Mouse (Mus musculus): ENCODE results near the gene G430095P16Rik. TPM values are rescaled to one million over a fixed set of nuclear protein-coding genes. Genes with fewer than 3 reads are reported as not detected.

The G430095P16Rik gene
- polyA plus RNA-seq, 1 experiment from 2014 or later: 0.84 TPM

DNA sequence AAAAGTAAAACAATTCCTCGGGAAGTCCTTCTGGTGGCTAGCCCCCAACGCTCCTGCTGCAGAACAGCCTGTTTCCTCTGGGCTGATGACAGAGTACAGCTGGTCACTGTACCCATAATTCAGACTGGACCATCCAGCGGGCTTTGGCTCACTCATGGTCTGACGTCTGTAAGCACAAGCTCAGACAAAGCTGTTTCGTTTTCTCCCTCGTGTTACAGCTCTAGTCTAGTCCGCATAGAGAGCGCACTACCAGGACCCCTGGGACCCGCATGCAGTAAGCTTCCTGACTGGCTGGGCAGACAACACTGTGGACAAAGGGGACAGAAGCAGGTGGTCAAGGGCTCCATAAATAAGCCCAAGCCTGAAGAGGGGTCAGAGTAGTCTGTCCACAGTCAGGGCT, 43.6 kb downstream of the G430095P16Rik start:
- 50% methylated on average over 9 of the region's 9 CpGs for WGBS

DNA sequence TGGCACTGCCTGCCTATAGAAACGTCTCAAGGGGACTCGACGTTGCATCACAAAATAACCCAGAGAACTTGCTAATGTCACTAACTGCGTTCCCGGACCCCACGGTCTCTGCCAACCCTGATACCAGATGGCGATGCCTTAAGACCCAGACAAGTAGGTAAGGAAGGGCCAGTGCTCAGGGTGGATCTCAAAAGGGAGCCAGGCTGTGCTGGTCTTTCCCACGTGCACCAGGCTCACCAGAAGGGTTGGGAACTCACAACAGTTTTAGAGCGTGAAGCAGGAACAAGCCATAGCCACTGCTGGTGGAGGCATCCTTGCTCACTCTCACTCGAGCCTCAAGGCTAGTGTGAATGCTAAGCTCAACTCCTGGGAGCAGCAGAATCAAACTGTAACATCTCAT, 44.4 kb downstream of the G430095P16Rik start:
- Histone ChIP-seq H3K9ac (ENCODE audit: low read length) (no peak overlapping the region), H3K4me3 (ENCODE audit: low read depth, low read length) (no peak overlapping the region), H3K9me3 (ENCODE audit: control insufficient read depth, low read length) (no peaks in the 10 kb centered on the region), H3K27me3 (ENCODE audit: control insufficient read depth, insufficient read depth, low read length) (peaks cover 88% of the 10 kb centered on the region), H3K4me1 (ENCODE audit: control insufficient read depth, insufficient read depth, low read length) (peaks cover 12% of the 10 kb centered on the region), H3K4me2 (ENCODE audit: low read depth) (no peak overlapping the region), H3K27ac (ENCODE audit: low read depth, low read length) (no peak overlapping the region), H3K36me3 (ENCODE audit: control insufficient read depth, insufficient read depth, low read length) (no peaks in the 10 kb centered on the region)
- ATAC-seq (ENCODE audit: insufficient read depth, low FRiP score, low TSS enrichment) (no peak), DNase-seq (ENCODE audit: low spot score) (no peak)
- WGBS: 81% methylated on average over 10 of the region's 10 CpGs

More for the DNA sequence above, 43.6 kb downstream of the G430095P16Rik start:
- H3K9me3 ChIP-seq (ENCODE audit: control insufficient read depth, low read length): no peaks in the 10 kb centered on the region
- no peak overlapping the region for H3K4me3 ChIP-seq (ENCODE audit: low read depth, low read length)
- ATAC-seq (ENCODE audit: insufficient read depth, low FRiP score, low TSS enrichment) (no peak), DNase-seq (ENCODE audit: low spot score) (no peak)
- no peak overlapping the region for H3K27ac ChIP-seq (ENCODE audit: low read depth, low read length)
- no peak overlapping the region for H3K4me2 ChIP-seq (ENCODE audit: low read depth)
- H3K9ac ChIP-seq (ENCODE audit: low read length): no peak overlapping the region
- H3K36me3 ChIP-seq (ENCODE audit: control insufficient read depth, insufficient read depth, low read length): no peaks in the 10 kb centered on the region
- H3K4me1 ChIP-seq (ENCODE audit: control insufficient read depth, insufficient read depth, low read length): peaks cover 12% of the 10 kb centered on the region
- H3K27me3 ChIP-seq (ENCODE audit: control insufficient read depth, insufficient read depth, low read length): peaks cover 82% of the 10 kb centered on the region

DNA sequence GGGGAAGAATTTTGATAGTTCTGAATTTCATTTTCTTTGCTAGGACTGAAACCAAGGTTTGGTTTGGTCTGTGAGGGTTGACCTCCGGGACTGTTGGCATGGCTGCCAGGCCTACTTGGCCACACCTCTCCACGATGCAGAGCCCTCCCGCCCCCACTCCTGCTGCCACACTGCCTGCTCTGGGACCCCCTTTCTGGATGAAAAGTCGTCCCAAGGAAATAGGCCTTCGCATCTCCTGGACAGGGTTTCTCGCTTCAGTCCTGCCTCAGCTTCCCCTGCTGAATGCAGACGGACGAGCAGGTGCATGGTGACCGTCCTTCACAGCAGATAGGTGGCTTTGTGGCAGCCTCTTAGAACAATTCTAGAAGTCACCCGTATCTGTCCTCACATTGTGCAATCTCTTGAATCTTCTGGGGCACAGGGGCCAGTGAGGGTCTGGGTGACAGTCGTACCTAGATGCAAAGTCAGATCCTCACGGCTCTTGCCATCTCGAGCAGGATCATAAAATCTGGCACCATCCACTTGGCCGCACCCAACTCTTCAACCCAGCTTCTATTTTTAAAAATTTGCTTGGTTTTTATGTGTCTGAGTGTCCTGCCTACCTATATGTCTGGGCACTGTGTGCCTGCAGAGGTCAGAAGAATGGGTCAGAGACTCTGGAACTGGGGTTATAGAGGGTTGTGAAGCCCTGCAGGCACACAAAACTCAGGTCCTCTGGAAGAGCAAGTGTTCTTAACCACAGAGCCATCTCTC, 45.7 kb downstream of the G430095P16Rik start:
- Histone ChIP-seq H3K36me3 (ENCODE audit: control insufficient read depth, insufficient read depth, low read length) (no peaks in the 10 kb centered on the region), H3K4me1 (ENCODE audit: control insufficient read depth, insufficient read depth, low read length) (peaks cover 12% of the 10 kb centered on the region), H3K27ac (ENCODE audit: low read depth, low read length) (no peak overlapping the region), H3K27me3 (ENCODE audit: control insufficient read depth, insufficient read depth, low read length) (peaks cover 89% of the 10 kb centered on the region), H3K9me3 (ENCODE audit: control insufficient read depth, low read length) (no peaks in the 10 kb centered on the region), H3K9ac (ENCODE audit: low read length) (no peak overlapping the region), H3K4me3 (ENCODE audit: low read depth, low read length) (no peak overlapping the region), H3K4me2 (ENCODE audit: low read depth) (no peak overlapping the region)
- ATAC-seq (ENCODE audit: insufficient read depth, low FRiP score, low TSS enrichment) (no peak), DNase-seq (ENCODE audit: low spot score) (no peak)
- 89% methylated on average over 14 of the region's 14 CpGs for WGBS

DNA sequence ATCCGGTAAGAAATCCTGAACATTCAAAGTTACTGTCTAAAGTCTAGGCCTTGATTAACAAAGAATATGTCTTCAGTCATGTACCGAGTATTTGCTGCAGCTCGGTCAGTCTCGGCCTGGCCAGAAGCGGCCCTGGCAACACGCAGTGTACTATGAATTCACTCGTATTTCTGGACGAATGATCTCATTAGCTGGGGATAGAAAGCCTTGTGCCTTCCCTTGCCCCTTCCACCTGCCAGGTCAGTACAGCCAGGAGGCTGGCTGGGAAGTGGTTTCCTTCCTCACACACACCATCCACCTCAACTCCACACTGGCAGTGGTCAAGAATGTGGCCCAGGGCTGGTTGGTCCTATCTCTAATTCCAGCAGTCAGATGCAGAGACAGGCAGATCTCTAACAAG, 46.5 kb downstream of the G430095P16Rik start:
- Histone ChIP-seq H3K27ac (ENCODE audit: low read depth, low read length) (no peak overlapping the region), H3K9me3 (ENCODE audit: control insufficient read depth, low read length) (no peaks in the 10 kb centered on the region), H3K4me2 (ENCODE audit: low read depth) (no peak overlapping the region), H3K4me3 (ENCODE audit: low read depth, low read length) (no peak overlapping the region), H3K27me3 (ENCODE audit: control insufficient read depth, insufficient read depth, low read length) (peaks cover 89% of the 10 kb centered on the region), H3K36me3 (ENCODE audit: control insufficient read depth, insufficient read depth, low read length) (no peaks in the 10 kb centered on the region), H3K9ac (ENCODE audit: low read length) (no peak overlapping the region), H3K4me1 (ENCODE audit: control insufficient read depth, insufficient read depth, low read length) (peaks cover 12% of the 10 kb centered on the region)
- DNase-seq (ENCODE audit: low spot score) (no peak), ATAC-seq (ENCODE audit: insufficient read depth, low FRiP score, low TSS enrichment) (no peak)
- WGBS: 88% methylated on average over 8 of the region's 8 CpGs

DNA sequence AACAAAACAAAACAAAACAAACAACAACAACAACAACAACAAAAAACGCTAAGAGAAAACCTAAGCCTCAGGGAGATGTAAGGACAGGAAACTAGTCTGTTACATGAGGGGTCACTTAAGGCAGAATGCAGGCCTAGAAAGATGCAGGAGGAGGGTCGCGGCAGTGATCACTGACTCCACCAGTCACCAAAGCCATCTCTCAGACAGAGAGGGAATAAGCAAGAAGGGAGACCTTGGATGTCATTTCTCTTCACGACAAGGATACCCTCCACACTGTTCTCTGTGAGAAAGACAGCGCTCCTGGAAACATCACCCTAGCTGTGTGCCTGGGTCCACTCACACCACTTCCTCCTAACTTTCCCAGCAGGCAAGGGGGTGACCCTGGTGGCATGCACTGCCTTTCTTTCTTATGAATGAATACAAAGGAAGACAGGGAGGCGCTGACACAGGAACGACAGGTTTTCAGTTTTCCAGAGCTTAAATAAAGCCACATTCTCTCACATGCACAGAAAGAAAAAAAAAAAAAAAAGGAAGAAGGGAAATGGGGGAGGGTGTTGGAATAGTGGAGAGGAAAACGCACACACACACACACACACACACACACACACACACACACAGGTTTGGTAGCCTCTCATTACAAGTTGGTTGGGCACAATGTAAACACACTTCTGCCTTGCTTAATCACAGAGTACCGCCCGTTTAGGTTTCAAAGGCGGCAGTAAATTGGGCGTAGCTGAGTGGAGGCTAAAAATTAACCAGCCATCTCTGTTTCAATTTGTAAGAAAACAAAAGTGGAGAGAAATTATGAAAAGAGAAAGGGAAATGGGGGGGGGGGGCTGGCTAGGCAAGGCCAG, 47.5 kb downstream of the G430095P16Rik start:
- Histone ChIP-seq H3K9ac (ENCODE audit: low read length) (no peak overlapping the region), H3K4me3 (ENCODE audit: low read depth, low read length) (no peak overlapping the region), H3K27me3 (ENCODE audit: control insufficient read depth, insufficient read depth, low read length) (peaks cover 90% of the 10 kb centered on the region), H3K27ac (ENCODE audit: low read depth, low read length) (no peak overlapping the region), H3K4me1 (ENCODE audit: control insufficient read depth, insufficient read depth, low read length) (peaks cover 8% of the 10 kb centered on the region), H3K4me2 (ENCODE audit: low read depth) (no peak overlapping the region), H3K36me3 (ENCODE audit: control insufficient read depth, insufficient read depth, low read length) (no peaks in the 10 kb centered on the region), H3K9me3 (ENCODE audit: control insufficient read depth, low read length) (no peaks in the 10 kb centered on the region)
- WGBS: 16% methylated on average over 12 of the region's 12 CpGs
- no peak for ATAC-seq (ENCODE audit: insufficient read depth, low FRiP score, low TSS enrichment)
- DNase-seq (ENCODE audit: low spot score): no peak

DNA sequence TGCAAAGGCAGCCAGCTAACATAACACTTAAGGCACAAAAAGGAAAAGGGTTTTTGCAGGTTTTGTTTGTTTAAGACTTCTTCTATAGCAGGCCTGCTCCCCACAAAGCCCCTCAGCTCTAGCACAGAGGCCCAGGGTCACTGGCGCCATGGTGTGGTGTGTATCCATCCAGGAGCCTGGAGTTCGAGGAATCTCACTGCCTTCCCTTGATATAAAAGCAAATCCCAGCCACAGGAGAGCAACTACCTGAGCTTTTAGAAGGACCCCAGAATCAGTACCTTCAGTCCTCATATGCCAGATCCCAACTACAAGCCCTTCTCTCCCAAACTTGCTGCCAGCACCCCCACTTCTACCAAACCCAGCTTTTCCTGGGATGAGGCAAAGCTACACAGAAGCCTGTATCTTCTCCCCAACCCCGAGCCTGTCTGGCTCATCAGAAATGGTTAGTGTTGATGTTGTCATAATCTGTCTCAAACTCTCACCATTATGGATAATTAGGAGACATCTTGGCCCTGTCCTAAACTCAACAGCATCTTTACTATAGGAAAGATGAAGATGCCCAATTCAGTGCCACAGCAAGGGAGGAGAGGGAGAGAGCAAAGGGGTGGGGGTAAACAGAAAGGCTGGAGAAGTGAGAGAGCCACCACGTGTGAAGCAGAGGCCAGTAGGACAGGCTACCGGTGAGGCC, 48.3 kb downstream of the G430095P16Rik start:
- no peak for ATAC-seq (ENCODE audit: insufficient read depth, low FRiP score, low TSS enrichment)
- no peaks in the 10 kb centered on the region for H3K36me3 ChIP-seq (ENCODE audit: control insufficient read depth, insufficient read depth, low read length)
- H3K9me3 ChIP-seq (ENCODE audit: control insufficient read depth, low read length): no peaks in the 10 kb centered on the region
- H3K4me3 ChIP-seq (ENCODE audit: low read depth, low read length): no peak overlapping the region
- H3K27ac ChIP-seq (ENCODE audit: low read depth, low read length): no peak overlapping the region
- WGBS: 14% methylated on average over 5 of the region's 5 CpGs
- no peak overlapping the region for H3K9ac ChIP-seq (ENCODE audit: low read length)
- H3K27me3 ChIP-seq (ENCODE audit: control insufficient read depth, insufficient read depth, low read length): peaks cover 95% of the 10 kb centered on the region
- H3K4me1 ChIP-seq (ENCODE audit: control insufficient read depth, insufficient read depth, low read length): no peaks in the 10 kb centered on the region; the same call in 1 of the 2 replicates
- DNase-seq (ENCODE audit: low spot score): no peak
- no peak overlapping the region for H3K4me2 ChIP-seq (ENCODE audit: low read depth)

DNA sequence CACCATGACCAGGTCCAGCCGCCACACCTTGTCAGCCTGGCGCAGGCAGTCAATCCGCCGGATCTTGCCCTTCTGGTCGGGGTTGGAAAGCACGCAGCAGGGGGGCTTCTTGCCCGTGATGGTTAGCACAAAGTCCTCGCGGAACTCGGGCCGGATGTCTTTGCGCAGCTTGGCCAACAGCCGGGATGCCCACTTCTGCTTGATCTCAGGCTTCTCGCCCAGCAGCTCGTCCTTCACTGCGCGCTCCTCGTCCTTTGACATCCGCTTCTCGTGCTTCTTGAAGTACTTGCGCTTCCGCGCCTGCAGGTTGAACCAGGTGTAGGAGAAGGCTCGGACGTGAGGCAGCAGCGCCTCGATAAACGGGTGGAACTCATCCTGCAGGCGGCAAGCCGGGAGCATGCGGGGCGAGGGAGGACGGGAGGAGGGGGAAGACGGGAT, 49.2 kb downstream of the G430095P16Rik start:
- peaks cover 96% of the 10 kb centered on the region for H3K27me3 ChIP-seq (ENCODE audit: control insufficient read depth, insufficient read depth, low read length)
- H3K4me3 ChIP-seq (ENCODE audit: low read depth, low read length): no peak overlapping the region
- ATAC-seq (ENCODE audit: insufficient read depth, low FRiP score, low TSS enrichment) (no peak), DNase-seq (ENCODE audit: low spot score) (no peak)
- no peak overlapping the region for H3K4me2 ChIP-seq (ENCODE audit: low read depth)
- H3K9ac ChIP-seq (ENCODE audit: low read length): no peak overlapping the region
- H3K9me3 ChIP-seq (ENCODE audit: control insufficient read depth, low read length): no peaks in the 10 kb centered on the region
- H3K4me1 ChIP-seq (ENCODE audit: control insufficient read depth, insufficient read depth, low read length): no peaks in the 10 kb centered on the region; the same call in 1 of the 2 replicates
- H3K36me3 ChIP-seq (ENCODE audit: control insufficient read depth, insufficient read depth, low read length): no peaks in the 10 kb centered on the region
- WGBS: under 1% methylated on average over 34 of the region's 34 CpGs
- no peak overlapping the region for H3K27ac ChIP-seq (ENCODE audit: low read depth, low read length)

DNA sequence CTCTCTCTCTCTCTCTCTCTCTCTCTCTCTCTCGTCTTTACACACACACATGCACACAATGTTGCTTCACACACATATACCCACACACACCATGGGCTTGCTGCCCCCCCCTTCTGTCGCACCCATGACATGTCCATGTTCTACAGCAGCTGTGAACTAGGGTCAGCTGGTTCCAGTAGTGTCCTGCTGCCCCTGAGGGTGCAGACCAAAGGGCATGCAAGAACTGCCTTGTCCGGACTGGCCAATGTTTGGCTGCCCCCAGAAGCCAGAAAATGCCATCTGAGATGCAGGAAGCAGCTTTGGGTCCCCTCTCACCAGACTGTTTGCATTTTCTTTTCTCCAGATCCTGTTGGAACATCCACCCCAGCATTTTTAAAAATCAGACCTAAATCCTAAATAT, 49.8 kb downstream of the G430095P16Rik start:
- Histone ChIP-seq H3K4me1 (ENCODE audit: control insufficient read depth, insufficient read depth, low read length) (no peaks in the 10 kb centered on the region; the same call in 1 of the 2 replicates), H3K36me3 (ENCODE audit: control insufficient read depth, insufficient read depth, low read length) (no peaks in the 10 kb centered on the region), H3K27ac (ENCODE audit: low read depth, low read length) (no peak overlapping the region), H3K9ac (ENCODE audit: low read length) (no peak overlapping the region), H3K27me3 (ENCODE audit: control insufficient read depth, insufficient read depth, low read length) (peaks cover 96% of the 10 kb centered on the region), H3K4me3 (ENCODE audit: low read depth, low read length) (no peak overlapping the region), H3K4me2 (ENCODE audit: low read depth) (no peak overlapping the region), H3K9me3 (ENCODE audit: control insufficient read depth, low read length) (no peaks in the 10 kb centered on the region)
- ATAC-seq (ENCODE audit: insufficient read depth, low FRiP score, low TSS enrichment): no peak
- 0% methylated on average over 2 of the region's 3 CpGs for WGBS
- no peak for DNase-seq (ENCODE audit: low spot score)

All from neural tube, embryonic 11.5 days (tissue).